Mouse (Mus musculus) adrenal gland (tissue): ENCODE measurements around the gene Pxt1.

Source experiments
- intact Hi-C: fragments of 180-260 bp; cut with DNase I; formaldehyde crosslinking; loops from one replicate; pipeline ENCODE4 v1.15.1; 2025

Pxt1 gene

GRCm38 (mm10) chr17:28948661-28949060 is 5.0 kb upstream of the Pxt1 start:
- intact Hi-C loops = no loop called here

- intact Hi-C loops = no loop called here
Measured at GRCm38 (mm10) chr17:28947011-28947939, 3.6 kb upstream of the Pxt1 start.

GRCm38 (mm10) chr17:28944481-28944880 is 841 bp upstream of the Pxt1 start:
- intact Hi-C loops = no loop called here

GRCm38 (mm10) chr17:28942101-28942500 is 1.5 kb downstream of the Pxt1 start:
- intact Hi-C loops = no loop called here

GRCm38 (mm10) chr17:28940776-28941555 is 2.7 kb downstream of the Pxt1 start:
- intact Hi-C loops = no loop called here

GRCm38 (mm10) chr17:28936622-28937345 is 6.9 kb downstream of the Pxt1 start:
- intact Hi-C loops = no loop called here

GRCm38 (mm10) chr17:28936133-28936532 is 7.5 kb downstream of the Pxt1 start:
- intact Hi-C loops = no loop called here

- intact Hi-C loops = no loop called here
Measured at GRCm38 (mm10) chr17:28934120-28934916, 9.3 kb downstream of the Pxt1 start.

- intact Hi-C loops = no loop called here
Measured at GRCm38 (mm10) chr17:28932274-28932673, 11.4 kb downstream of the Pxt1 start.

GRCm38 (mm10) chr17:28931436-28932211 is 12.0 kb downstream of the Pxt1 start:
- intact Hi-C loops = no loop called here

- intact Hi-C loops = no loop called here
Measured at GRCm38 (mm10) chr17:28930392-28931074, 13.1 kb downstream of the Pxt1 start.

GRCm38 (mm10) chr17:28929369-28929768 is 14.3 kb downstream of the Pxt1 start:
- intact Hi-C loops = loop anchor here (5.0 to 10.0 kb wide), 3 partner anchors 47 to 235 kb away; partner anchors contain the start of genes Mapk14 and Slc26a8

- intact Hi-C loops = loop anchor here (5.0 to 10.0 kb wide), 3 partner anchors 46 to 233 kb away; partner anchors contain the start of genes Mapk14 and Slc26a8
Measured at GRCm38 (mm10) chr17:28928004-28928403, 15.6 kb downstream of the Pxt1 start.

GRCm38 (mm10) chr17:28926866-28927635 is 16.6 kb downstream of the Pxt1 start:
- intact Hi-C loops = loop anchor here (5.0 to 10.0 kb wide), 3 partner anchors 45 to 232 kb away; partner anchors contain the start of genes Mapk14 and Slc26a8

GRCm38 (mm10) chr17:28926380-28926779 is 17.3 kb downstream of the Pxt1 start:
- intact Hi-C loops = loop anchor here (5.0 to 10.0 kb wide), 3 partner anchors 44 to 232 kb away; partner anchors contain the start of genes Mapk14 and Slc26a8

- intact Hi-C loops = loop anchor here (2.0 to 10.0 kb wide), 4 partner anchors 18 to 230 kb away; partner anchors contain the start of genes Mapk14 and Slc26a8
Measured at GRCm38 (mm10) chr17:28924957-28925595, 18.6 kb downstream of the Pxt1 start.

- intact Hi-C loops = loop anchor here (10.0 kb wide), 1 partner anchor 227 kb away; the partner anchor contains the start of genes Mapk14 and Slc26a8
Measured at GRCm38 (mm10) chr17:28922096-28922495, 21.5 kb downstream of the Pxt1 start.
